Mouse (Mus musculus) left cerebral cortex, adult 11 months (tissue): ENCODE results near the gene Cab39.

Experiments used
- DNase-seq: peaks from one replicate; pipeline ENCODE4 v3.0.0; 2022; ENCODE audit warnings: low spot score

Gene Cab39

DNA sequence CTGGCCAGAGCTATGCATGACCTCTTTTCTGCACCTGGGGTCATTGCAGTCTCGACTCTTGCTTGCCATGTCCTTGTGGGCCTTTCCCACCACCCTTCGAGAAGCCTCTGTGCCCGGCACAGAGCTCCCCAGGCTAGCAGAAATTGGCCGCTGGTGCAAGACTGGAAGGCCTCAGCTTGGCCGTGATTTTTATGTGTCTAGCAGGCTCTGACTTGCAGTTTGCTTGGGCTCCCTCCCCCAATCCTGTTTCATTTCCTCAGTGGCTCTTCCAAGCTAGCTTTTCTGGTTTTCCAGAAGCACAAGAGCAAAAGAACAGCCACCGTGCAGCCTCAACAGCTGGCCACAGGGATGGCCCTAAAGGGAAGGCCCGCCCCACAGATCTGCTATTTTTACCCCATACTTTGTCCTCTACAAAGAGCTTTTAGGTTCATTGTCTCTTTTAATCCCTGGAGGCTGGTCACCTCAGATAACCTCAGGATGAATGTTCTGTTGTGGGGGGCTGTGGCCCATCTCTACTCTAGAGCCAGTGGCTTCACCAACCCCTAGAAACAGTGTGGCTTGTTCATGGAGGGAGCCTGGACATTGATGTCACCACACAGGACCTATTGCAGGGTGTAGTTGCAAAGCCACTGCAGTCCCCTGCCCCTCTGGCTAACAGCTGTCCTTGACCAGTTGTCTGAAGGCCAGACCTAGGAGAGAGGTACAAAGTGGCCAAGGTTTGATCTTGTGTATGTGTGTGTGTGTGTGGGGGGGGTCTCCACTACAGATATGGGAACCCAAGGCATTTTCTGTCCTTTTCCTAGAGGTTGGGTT lies 107.5 kb downstream of the Cab39 start:
- no peak for DNase-seq
